Mouse (Mus musculus): ENCODE data around the gene Setd5. TPM values are rescaled to one million over a fixed set of nuclear protein-coding genes. Genes with fewer than 3 reads are reported as not detected.
A peak's percentile ranks its signal among the peaks of the same experiment; 100 is the strongest.

The Setd5 gene
- polyA plus RNA-seq (2015; fragmentation: Nextera tagmentation; extraction: Ambion mirVana): 67.5 and 77.1 TPM in 2 replicates

DNA sequence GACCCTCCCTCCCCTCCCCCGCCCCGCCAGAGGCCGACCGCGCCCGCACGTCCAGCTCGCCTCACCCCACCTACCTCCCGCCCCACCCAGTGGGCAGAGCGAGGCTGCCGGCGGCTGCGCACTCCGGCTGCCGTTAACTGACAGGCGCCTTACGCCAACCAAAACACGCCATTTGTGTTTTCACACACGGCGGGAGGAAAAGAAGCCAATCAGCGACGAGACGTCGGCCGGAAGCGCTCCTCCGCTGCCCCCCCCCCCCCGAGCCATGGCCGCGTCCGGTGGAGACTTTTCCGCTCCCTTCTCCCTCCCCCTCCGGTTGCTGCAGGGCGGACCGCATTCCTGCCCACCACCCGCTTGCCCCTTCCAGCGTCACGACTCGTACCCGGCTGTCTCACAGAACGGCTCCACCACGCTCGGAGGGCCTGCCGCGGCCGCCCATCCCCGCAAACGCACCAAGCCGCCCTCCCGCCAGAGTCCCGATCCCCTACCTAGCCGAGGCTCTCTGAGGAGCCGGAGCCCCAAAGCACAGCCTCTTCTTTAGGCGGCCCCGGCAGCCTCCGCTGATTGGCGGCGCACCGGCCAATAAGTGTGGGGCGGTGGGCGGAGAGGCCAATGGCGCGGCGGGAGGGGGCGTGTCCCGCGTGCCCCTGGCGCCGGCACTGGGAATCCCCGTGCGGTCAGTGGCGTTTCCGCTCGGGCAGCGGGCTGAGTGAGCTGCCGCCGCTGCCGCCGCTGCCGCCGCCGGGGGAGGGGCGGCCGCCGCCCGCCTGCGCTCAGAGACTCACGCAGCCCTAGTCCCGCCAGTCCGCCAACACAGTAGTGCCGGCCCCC is at the start of gene Setd5:
Gene Setd5 (plus strand): TSS at position 680 of the 831 bp plus-strand sequence.
- peaks cover 40% of the 10 kb centered on the region for H3K4me1 ChIP-seq (ENCODE audit: insufficient read depth, low read length)
- under 1% methylated on average over 65 of the region's 91 CpGs for WGBS
- H3K27ac ChIP-seq (ENCODE audit: low read length): peak within 1 kb of the TSS; percentile 100
- H3K4me2 ChIP-seq (replicated peaks; ENCODE audit: low read depth, low read length): peak within 1 kb of the TSS; percentile 90
- no peaks in the 10 kb centered on the region for H3K27me3 ChIP-seq (ENCODE audit: insufficient read depth, low read length)
- no peaks in the 10 kb centered on the region for H3K9me3 ChIP-seq (ENCODE audit: low read length)
- ATAC-seq (ENCODE audit: low FRiP score, low TSS enrichment): peak; percentile 95
- H3K9ac ChIP-seq (replicated peaks; ENCODE audit: low read length): peak within 1 kb of the TSS; percentile 98
- peak within 1 kb of the TSS; percentile 83 for H3K4me3 ChIP-seq (ENCODE audit: low read length)
- H3K36me3 ChIP-seq (ENCODE audit: insufficient read depth, low read length): no peaks in the 10 kb centered on the region

- Histone ChIP-seq H3K36me3 (ENCODE audit: insufficient read depth, low read length) (no peaks in the 10 kb centered on the region), H3K9ac (replicated peaks; ENCODE audit: low read length) (no peak overlapping the region), H3K4me3 (ENCODE audit: low read length) (no peak overlapping the region), H3K4me2 (replicated peaks; ENCODE audit: low read depth, low read length) (no peak overlapping the region), H3K4me1 (ENCODE audit: insufficient read depth, low read length) (no peaks in the 10 kb centered on the region), H3K27ac (ENCODE audit: low read length) (no peak overlapping the region), H3K27me3 (ENCODE audit: insufficient read depth, low read length) (no peaks in the 10 kb centered on the region), H3K9me3 (ENCODE audit: low read length) (no peaks in the 10 kb centered on the region)
- 19% methylated on average over 2 of the region's 2 CpGs for WGBS
- no peak for ATAC-seq (ENCODE audit: low FRiP score, low TSS enrichment)
Measured at GRCm38 (mm10) chr6:113027446-113027845, 49.7 kb upstream of the Setd5 start.

GRCm38 (mm10) chr6:113029006-113029405 is 48.2 kb upstream of the Setd5 start:
- H3K27me3 ChIP-seq (ENCODE audit: insufficient read depth, low read length): no peaks in the 10 kb centered on the region
- no peaks in the 10 kb centered on the region for H3K4me1 ChIP-seq (ENCODE audit: insufficient read depth, low read length)
- H3K9me3 ChIP-seq (ENCODE audit: low read length): no peaks in the 10 kb centered on the region
- H3K36me3 ChIP-seq (ENCODE audit: insufficient read depth, low read length): no peaks in the 10 kb centered on the region
- WGBS: 70% methylated on average over 3 of the region's 3 CpGs
- ATAC-seq (ENCODE audit: low FRiP score, low TSS enrichment): no peak
- no peak overlapping the region for H3K27ac ChIP-seq (ENCODE audit: low read length)
- no peak overlapping the region for H3K4me3 ChIP-seq (ENCODE audit: low read length)
- H3K4me2 ChIP-seq (replicated peaks; ENCODE audit: low read depth, low read length): no peak overlapping the region
- no peak overlapping the region for H3K9ac ChIP-seq (replicated peaks; ENCODE audit: low read length)

DNA sequence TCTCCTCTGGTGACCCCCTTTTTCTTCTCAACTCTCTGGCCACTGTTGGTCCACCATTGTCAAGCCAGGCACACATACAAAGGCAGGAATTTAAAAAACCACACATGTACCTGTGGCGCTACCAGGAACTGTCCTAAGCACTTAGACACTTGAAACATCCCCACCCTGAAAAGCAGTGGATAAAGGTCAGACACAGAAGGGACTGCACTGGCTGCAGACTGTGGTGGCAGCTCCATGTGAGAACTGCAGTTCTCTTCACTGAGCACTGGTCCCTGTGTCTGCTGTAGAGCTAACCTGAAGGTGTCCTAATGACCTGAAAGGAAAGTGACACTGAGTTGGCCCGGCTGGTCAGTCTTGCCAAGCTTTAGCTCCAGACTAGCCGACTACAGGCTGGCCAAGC is 46.6 kb upstream of the Setd5 start:
- Histone ChIP-seq H3K4me3 (ENCODE audit: low read length) (no peak overlapping the region), H3K9me3 (ENCODE audit: low read length) (no peaks in the 10 kb centered on the region), H3K27ac (ENCODE audit: low read length) (no peak overlapping the region), H3K36me3 (ENCODE audit: insufficient read depth, low read length) (no peaks in the 10 kb centered on the region), H3K9ac (replicated peaks; ENCODE audit: low read length) (no peak overlapping the region), H3K27me3 (ENCODE audit: insufficient read depth, low read length) (no peaks in the 10 kb centered on the region), H3K4me1 (ENCODE audit: insufficient read depth, low read length) (no peaks in the 10 kb centered on the region), H3K4me2 (replicated peaks; ENCODE audit: low read depth, low read length) (no peak overlapping the region)
- ATAC-seq (ENCODE audit: low FRiP score, low TSS enrichment): no peak
- WGBS: 60% methylated on average over 3 of the region's 3 CpGs

GRCm38 (mm10) chr6:113030970-113031660 is 46.0 kb upstream of the Setd5 start:
- Histone ChIP-seq H3K36me3 (ENCODE audit: insufficient read depth, low read length) (no peaks in the 10 kb centered on the region), H3K9ac (replicated peaks; ENCODE audit: low read length) (no peak overlapping the region), H3K4me3 (ENCODE audit: low read length) (no peak overlapping the region), H3K4me2 (replicated peaks; ENCODE audit: low read depth, low read length) (no peak overlapping the region), H3K27me3 (ENCODE audit: insufficient read depth, low read length) (no peaks in the 10 kb centered on the region), H3K4me1 (ENCODE audit: insufficient read depth, low read length) (no peaks in the 10 kb centered on the region), H3K9me3 (ENCODE audit: low read length) (no peaks in the 10 kb centered on the region), H3K27ac (ENCODE audit: low read length) (no peak overlapping the region)
- no peak for ATAC-seq (ENCODE audit: low FRiP score, low TSS enrichment)
- WGBS: 75% methylated on average over 10 of the region's 10 CpGs

GRCm38 (mm10) chr6:113032121-113032520 is 45.0 kb upstream of the Setd5 start:
- Histone ChIP-seq H3K4me1 (ENCODE audit: insufficient read depth, low read length) (no peaks in the 10 kb centered on the region), H3K9ac (replicated peaks; ENCODE audit: low read length) (no peak overlapping the region), H3K9me3 (ENCODE audit: low read length) (no peaks in the 10 kb centered on the region), H3K4me2 (replicated peaks; ENCODE audit: low read depth, low read length) (no peak overlapping the region), H3K27me3 (ENCODE audit: insufficient read depth, low read length) (no peaks in the 10 kb centered on the region), H3K36me3 (ENCODE audit: insufficient read depth, low read length) (no peaks in the 10 kb centered on the region), H3K4me3 (ENCODE audit: low read length) (no peak overlapping the region), H3K27ac (ENCODE audit: low read length) (no peak overlapping the region)
- ATAC-seq (ENCODE audit: low FRiP score, low TSS enrichment): no peak
- WGBS: 59% methylated on average over 3 of the region's 3 CpGs

- H3K36me3 ChIP-seq (ENCODE audit: insufficient read depth, low read length): no peaks in the 10 kb centered on the region
- 78% methylated on average over 2 of the region's 2 CpGs for WGBS
- H3K27me3 ChIP-seq (ENCODE audit: insufficient read depth, low read length): no peaks in the 10 kb centered on the region
- H3K9ac ChIP-seq (replicated peaks; ENCODE audit: low read length): no peak overlapping the region
- H3K4me3 ChIP-seq (ENCODE audit: low read length): no peak overlapping the region
- peaks cover 3% of the 10 kb centered on the region; the same call in 1 of the 2 replicates for H3K4me1 ChIP-seq (ENCODE audit: insufficient read depth, low read length)
- H3K27ac ChIP-seq (ENCODE audit: low read length): no peak overlapping the region
- no peak for ATAC-seq (ENCODE audit: low FRiP score, low TSS enrichment)
- H3K4me2 ChIP-seq (replicated peaks; ENCODE audit: low read depth, low read length): no peak overlapping the region
- H3K9me3 ChIP-seq (ENCODE audit: low read length): no peaks in the 10 kb centered on the region
Measured at GRCm38 (mm10) chr6:113033185-113033584, 44.0 kb upstream of the Setd5 start.

DNA sequence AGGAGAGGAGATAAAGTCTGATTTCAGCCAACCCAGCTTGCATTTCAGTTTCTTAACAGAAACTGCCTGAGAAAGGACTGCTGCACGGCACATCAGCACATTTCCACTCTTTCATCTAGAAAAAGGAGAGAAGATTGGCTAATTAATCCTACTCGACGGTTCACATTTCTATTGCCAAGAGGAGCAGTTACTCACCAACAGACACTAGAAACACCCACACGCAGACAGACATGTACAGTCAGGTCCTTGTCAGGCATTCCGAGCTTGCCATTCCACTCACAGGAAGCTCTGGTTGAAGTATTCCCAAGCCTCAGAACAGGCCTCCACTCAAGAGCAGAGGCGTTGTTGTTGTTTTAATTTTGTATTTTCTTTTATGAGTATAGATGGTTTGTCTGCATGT is 42.7 kb upstream of the Setd5 start:
- WGBS: 68% methylated on average over 6 of the region's 6 CpGs
- Histone ChIP-seq H3K27me3 (ENCODE audit: insufficient read depth, low read length) (no peaks in the 10 kb centered on the region), H3K9me3 (ENCODE audit: low read length) (no peaks in the 10 kb centered on the region), H3K4me1 (ENCODE audit: insufficient read depth, low read length) (peaks cover 9% of the 10 kb centered on the region), H3K9ac (replicated peaks; ENCODE audit: low read length) (no peak overlapping the region), H3K4me2 (replicated peaks; ENCODE audit: low read depth, low read length) (no peak overlapping the region), H3K36me3 (ENCODE audit: insufficient read depth, low read length) (no peaks in the 10 kb centered on the region), H3K27ac (ENCODE audit: low read length) (no peak overlapping the region), H3K4me3 (ENCODE audit: low read length) (no peak overlapping the region)
- no peak for ATAC-seq (ENCODE audit: low FRiP score, low TSS enrichment)

DNA sequence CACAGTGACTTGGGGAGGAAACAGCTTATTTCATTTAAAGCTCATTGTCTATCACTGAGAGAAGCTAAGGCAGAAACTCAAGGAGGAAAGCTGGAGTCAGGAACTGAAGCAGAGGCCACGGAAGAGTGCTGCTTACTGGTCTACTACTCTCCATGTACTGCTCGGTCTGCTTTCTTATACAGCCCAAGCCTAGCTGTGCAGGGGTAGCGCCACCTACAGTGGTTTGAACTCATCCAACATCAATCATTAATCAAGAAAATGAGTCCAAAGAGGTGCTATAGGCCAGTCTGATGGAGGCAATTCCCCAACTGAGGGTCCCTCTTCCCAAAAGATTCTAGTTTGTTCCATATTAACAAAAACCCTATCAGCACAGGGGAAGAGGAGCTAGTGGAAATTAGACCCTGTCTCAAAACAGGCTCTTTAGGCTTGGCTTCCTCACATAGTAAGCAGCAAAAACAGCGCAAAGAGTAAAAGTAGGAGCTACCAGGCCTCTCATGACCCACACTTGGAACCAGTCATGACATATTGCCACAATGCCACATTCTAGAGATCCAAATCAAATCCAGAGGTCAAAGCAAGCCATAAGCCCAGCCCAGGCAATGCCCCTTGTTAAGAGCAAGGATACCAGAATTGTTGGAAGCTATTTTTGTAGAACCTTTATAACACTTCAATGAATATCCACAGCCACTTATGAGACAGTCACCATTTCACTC is 40.5 kb upstream of the Setd5 start:
- Histone ChIP-seq H3K36me3 (ENCODE audit: insufficient read depth, low read length) (no peaks in the 10 kb centered on the region), H3K9me3 (ENCODE audit: low read length) (no peaks in the 10 kb centered on the region), H3K27ac (ENCODE audit: low read length) (no peak overlapping the region), H3K4me1 (ENCODE audit: insufficient read depth, low read length) (peaks cover 9% of the 10 kb centered on the region), H3K27me3 (ENCODE audit: insufficient read depth, low read length) (no peaks in the 10 kb centered on the region), H3K4me3 (ENCODE audit: low read length) (no peak overlapping the region), H3K4me2 (replicated peaks; ENCODE audit: low read depth, low read length) (no peak overlapping the region), H3K9ac (replicated peaks; ENCODE audit: low read length) (no peak overlapping the region)
- ATAC-seq (ENCODE audit: low FRiP score, low TSS enrichment): no peak
- 60% methylated on average over 4 of the region's 4 CpGs for WGBS
